35 mouse cellular contexts compared by ENCODE assay signal in the genomic region with DNA sequence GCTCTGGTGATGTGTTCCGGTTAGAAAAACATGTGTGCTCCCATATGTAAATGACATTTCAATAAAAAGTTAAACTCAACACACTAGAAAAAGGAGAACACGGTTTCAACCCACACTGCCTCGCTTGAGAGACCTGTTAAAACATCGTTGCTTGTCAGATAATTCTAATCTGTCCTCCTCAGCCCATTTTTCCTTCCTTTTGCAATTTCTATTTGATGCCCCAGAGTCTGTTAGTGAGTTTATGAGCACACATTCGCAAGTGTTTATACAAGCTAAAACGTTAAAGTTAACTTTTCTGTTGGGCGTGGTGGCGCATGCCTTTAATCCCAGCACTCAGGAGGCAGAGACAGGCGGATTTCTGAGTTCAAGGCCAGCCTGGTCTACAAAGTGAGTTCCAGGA. TPM values are rescaled to one million over a fixed set of nuclear protein-coding genes. Genes with fewer than 3 reads are reported as not detected.
A peak's percentile ranks its signal among the peaks of the same experiment; 100 is the strongest.
DNase-seq lines count a peak whose midpoint lies in the region; ATAC-seq and TF ChIP-seq lines count a peak whose summit lies in the region.
"Had no signal": no experiment of that assay in that cellular context is flagged by ENCODE, and none has a peak within 500 bp of the region (broad histone marks: within the 10 kb centered on the region; RNA-seq: fewer than 3 reads in every experiment).

No protein-coding gene starts in this region.

- H3K27me3 ChIP-seq in MEL (ENCODE audit: control insufficient read depth in 1 of 2, insufficient read depth in 2 of 2, low read length in 2 of 2): no peaks in the 10 kb centered on the region
- no peaks in the 10 kb centered on the region for H3K27me3 ChIP-seq in liver, embryonic 14.5 days (ENCODE audit: control insufficient read depth, insufficient read depth, low read length)
- no peaks in the 10 kb centered on the region for H3K27me3 ChIP-seq in splenic B cell, adult 2 months (ENCODE audit: control insufficient read depth, insufficient read depth, low read length, poor library complexity, severe bottlenecking)
- H3K27me3 ChIP-seq: forebrain, embryonic 13.5 days; heart, embryonic 13.5 days; Patski had no signal

- TF ChIP-seq CTCF in MEL (IDR thresholded peaks at IDR 0.05 in 2 of 3, conservative IDR thresholded peaks at IDR 0.05 in 1 of 3; ENCODE audit: control insufficient read depth in 1 of 3, insufficient read depth in 1 of 3, low read depth in 2 of 3, low read length in 3 of 3, poor library complexity in 1 of 3, severe bottlenecking in 1 of 3): no peak
- TF ChIP-seq CTCF in liver, embryonic 14.5 days (IDR thresholded peaks at IDR 0.05; ENCODE audit: low read depth): no peak

- H3K4me2 ChIP-seq in liver, embryonic 14.5 days (ENCODE audit: low read depth): no peak overlapping the region
- H3K4me2 ChIP-seq: heart, embryonic 13.5 days had no signal

- no peak overlapping the region for H3K9ac ChIP-seq in MEL (ENCODE audit: control insufficient read depth, low read depth, low read length, poor library complexity, severe bottlenecking)
- no peak overlapping the region for H3K9ac ChIP-seq in liver, embryonic 14.5 days (replicated peaks)
- H3K9ac ChIP-seq: forebrain, embryonic 13.5 days; heart, embryonic 13.5 days; hindbrain, embryonic 14.5 days had no signal

- no peaks in the 10 kb centered on the region for H3K9me3 ChIP-seq in MEL (replicated peaks; ENCODE audit: insufficient read depth, low read length)
- H3K9me3 ChIP-seq in liver, embryonic 14.5 days (ENCODE audit: control insufficient read depth, low read length): no peaks in the 10 kb centered on the region
- H3K9me3 ChIP-seq: forebrain, embryonic 13.5 days; heart, embryonic 10.5 days; heart, embryonic 13.5 days had no signal

- no peak; a peak in 1 of 4 replicates for TF ChIP-seq POLR2A in MEL (IDR thresholded peaks at IDR 0.05; ENCODE audit: control insufficient read depth in 1 of 2, insufficient read depth in 1 of 2, low read depth in 1 of 2, low read length in 2 of 2, poor library complexity in 1 of 2)

- H3K4me1 ChIP-seq in MEL (ENCODE audit: control insufficient read depth in 1 of 2, insufficient read depth in 2 of 2, low read length in 2 of 2): peaks cover 14 to 35% of the 10 kb centered on the region in 2 experiments
- H3K4me1 ChIP-seq in liver, embryonic 14.5 days (replicated peaks; ENCODE audit: control insufficient read depth in 2 of 2, insufficient read depth in 2 of 2, low read length in 1 of 2): peaks cover 16 to 17% of the 10 kb centered on the region in 2 experiments

- 48% methylated on average over 9 of the region's 9 CpGs for WGBS in liver, embryonic 14.5 days (ENCODE audit: insufficient replicate concordance)

- H3K27ac ChIP-seq in MEL (ENCODE audit: control insufficient read depth, low read depth, low read length): peak overlapping the region; percentile 89
- H3K27ac ChIP-seq in liver, embryonic 14.5 days: peak overlapping the region; percentile 89; the same call in 1 of the 2 replicates
- H3K27ac ChIP-seq: forebrain, embryonic 13.5 days; heart, embryonic 10.5 days; heart, embryonic 13.5 days; hindbrain, embryonic 14.5 days; hindbrain, postnatal 0 days had no signal

- peak; percentile 95 to 96 for TF ChIP-seq EP300 in MEL (IDR thresholded peaks at IDR 0.05; ENCODE audit: low read depth in 1 of 2, low read length in 2 of 2)
- no peak for TF ChIP-seq EP300 in liver, embryonic 14.5 days (IDR thresholded peaks at IDR 0.05; ENCODE audit: low read depth)

- DNase-seq in MEL (ENCODE audit: low read depth, low spot score) (peak; percentile 90), MEL-GATA-1-ER (ENCODE audit: extremely low read depth, low read depth) (peak; percentile 85)
- DNase-seq in liver, embryonic 14.5 days (ENCODE audit: low read depth in 3 of 3, low spot score in 3 of 3): no peak
- DNase-seq in splenic B cell, adult 2 months (ENCODE audit: low read depth, low spot score): peak; percentile 38
- DNase-seq in lung, adult 18-20 months: no peak
- no peak for DNase-seq in testis, postnatal 10 days (ENCODE audit: low spot score)
- DNase-seq: adrenal gland, postnatal 10 days; adrenal gland, postnatal 36 days; cerebellum, adult 11-12 months; cerebellum, adult 8-10 months; cerebellum, postnatal 10 days; cerebellum, postnatal 36 days; gastrocnemius, postnatal 10 days; gastrocnemius, postnatal 36 days; heart, adult 2 months; heart, postnatal 14 days; heart, postnatal 4 days had no signal

- TF ChIP-seq RAD21 in MEL (IDR thresholded peaks at IDR 0.05; ENCODE audit: low read depth, low read length): no peak

- no peak for ATAC-seq in liver, embryonic 14.5 days (ENCODE audit: insufficient read depth)
- ATAC-seq: CD4-positive, CD25-positive, alpha-beta regulatory T cell, adult 4 months; forebrain, embryonic 13.5 days; forebrain, embryonic 16.5 days; hindbrain, postnatal 0 days; Patski had no signal

- H3K4me3 ChIP-seq in MEL (ENCODE audit: control insufficient read depth in 1 of 2, insufficient read depth in 1 of 2, low read depth in 2 of 2, low read length in 2 of 2): no peak overlapping the region
- H3K4me3 ChIP-seq in liver, embryonic 14.5 days (ENCODE audit: insufficient read depth in 1 of 2, low read depth in 2 of 2, low read length in 2 of 2): no peak overlapping the region
- H3K4me3 ChIP-seq: forebrain, embryonic 13.5 days; heart, adult 2 months; heart, embryonic 10.5 days had no signal

- peaks cover 34% of the 10 kb centered on the region for H3K79me2 ChIP-seq in MEL (ENCODE audit: control insufficient read depth, insufficient read depth, low read length, poor library complexity)

- H3K36me3 ChIP-seq in MEL (ENCODE audit: control insufficient read depth in 1 of 2, insufficient read depth in 2 of 2, low read length in 2 of 2): peaks cover 0 to 38% of the 10 kb centered on the region in 2 experiments; a peak in 3 of 4 replicates
- H3K36me3 ChIP-seq in liver, embryonic 14.5 days (replicated peaks; ENCODE audit: control insufficient read depth, insufficient read depth, low read depth): no peaks in the 10 kb centered on the region
- H3K36me3 ChIP-seq in splenic B cell, adult 2 months (ENCODE audit: control insufficient read depth, insufficient read depth, low read length, poor library complexity, severe bottlenecking): no peaks in the 10 kb centered on the region

TF ChIP-seq in MEL, 35 proteins besides CTCF, POLR2A, EP300 and RAD21 (continues in another document):
- TF ChIP-seq NRF1 (IDR thresholded peaks at IDR 0.05; ENCODE audit: insufficient read depth, low read depth, low read length, poor library complexity, severe bottlenecking) (0 out of 2 replicates have a peak, but pooled peaks have one; percentile 7), MXI1 (IDR thresholded peaks at IDR 0.05; ENCODE audit: low read depth, low read length) (peak; percentile 83), GABPA (IDR thresholded peaks at IDR 0.05; ENCODE audit: low read depth, low read length) (no peak), SIN3A (IDR thresholded peaks at IDR 0.05; ENCODE audit: low read length) (peak; percentile 79), MYC (IDR thresholded peaks at IDR 0.05; ENCODE audit: low read depth, low read length) (peak; percentile 85; the same call in 1 of the 2 replicates), GATA1 (IDR thresholded peaks at IDR 0.05; ENCODE audit: low read depth, low read length) (peak; percentile 93), CHD1 (IDR thresholded peaks at IDR 0.05; ENCODE audit: low read depth, low read length) (no peak; the same call in 1 of the 2 replicates), E2F4 (IDR thresholded peaks at IDR 0.05; ENCODE audit: borderline replicate concordance, low read depth, low read length) (0 out of 2 replicates have a peak, but pooled peaks have one; percentile 30), MEF2A (IDR thresholded peaks at IDR 0.05; ENCODE audit: extremely low read depth, insufficient replicate concordance, low read depth, low read length, poor library complexity, severe bottlenecking) (no peak), MAFK (IDR thresholded peaks at IDR 0.05; ENCODE audit: borderline replicate concordance, low read depth, low read length) (0 out of 2 replicates have a peak, but pooled peaks have one; percentile 37), ZC3H11A (IDR thresholded peaks at IDR 0.05; ENCODE audit: low read depth, low read length) (no peak), TBP (IDR thresholded peaks at IDR 0.05; ENCODE audit: low read depth, low read length) (peak; percentile 88), MAZ (IDR thresholded peaks at IDR 0.05; ENCODE audit: low read depth, low read length) (peak; percentile 56; the same call in 1 of the 2 replicates)

RNA-seq across cellular contexts. Expression of a gene that starts 1.7 kb away (rescaled TPM):
- 77.4 and 86.9 TPM in 2 replicates for total RNA-seq in MEL (2012; rRNA removed)
- 10 to 100 TPM; 65.5 to 88.2 TPM for polyA plus RNA-seq in MEL (2012; ENCODE audit: insufficient read depth in 1 of 2, insufficient read length in 2 of 2, low read depth in 1 of 2, low replicate concordance in 2 of 2, missing spikeins in 1 of 2)
- polyA plus RNA-seq in liver, embryonic 14.5 days (2012; rRNA removed): 15.4 and 15.5 TPM in 2 replicates
- 21.6 and 25.9 TPM in 2 replicates for polyA plus RNA-seq in liver, embryonic 14.5 days (2014; fragmentation: Nextera tagmentation; extraction: Ambion mirVana)

RNA-seq across cellular contexts. Expression of a gene that starts 27.1 kb away (rescaled TPM):
- total RNA-seq in MEL (2012; rRNA removed): 0.04 TPM in 1 of 2 replicates, not detected in the other
- under 1 TPM in 1 of 2 experiments, not detected in 1; 0.07 TPM for polyA plus RNA-seq in MEL (2012; ENCODE audit: insufficient read depth in 1 of 2, insufficient read length in 2 of 2, low read depth in 1 of 2, low replicate concordance in 2 of 2, missing spikeins in 1 of 2)
- polyA plus RNA-seq in liver, embryonic 14.5 days (2012; rRNA removed): 0.01 TPM in 2 replicates
- polyA plus RNA-seq in liver, embryonic 14.5 days (2014; fragmentation: Nextera tagmentation; extraction: Ambion mirVana): not detected in 2 replicates
- total RNA-seq: gastrocnemius, adult 18-20 months; gastrocnemius, postnatal 10 days; gastrocnemius, postnatal 36 days; granulocyte monocyte progenitor cell, adult 5-6 weeks; heart, adult 2 months had no signal
- polyA plus RNA-seq: C2C12, Patski had no signal

RNA-seq across cellular contexts. Expression of a gene that starts 30.9 kb away (rescaled TPM):
- 33.3 and 35.0 TPM in 2 replicates for total RNA-seq in MEL (2012; rRNA removed)
- polyA plus RNA-seq in MEL (2012; ENCODE audit: insufficient read depth in 1 of 2, insufficient read length in 2 of 2, low read depth in 1 of 2, low replicate concordance in 2 of 2, missing spikeins in 1 of 2): 10 to 100 TPM in 1 of 2 experiments, not detected in 1; 33.1 TPM
- polyA plus RNA-seq in liver, embryonic 14.5 days (2012; rRNA removed): 7.3 and 10.0 TPM in 2 replicates
- 4.8 and 5.2 TPM in 2 replicates for polyA plus RNA-seq in liver, embryonic 14.5 days (2014; fragmentation: Nextera tagmentation; extraction: Ambion mirVana)

RNA-seq across cellular contexts. Expression of a gene that starts 40.5 kb away (rescaled TPM):
- not detected in 2 replicates for total RNA-seq in MEL (2012; rRNA removed)
- not detected for polyA plus RNA-seq in MEL (2012; ENCODE audit: insufficient read depth in 1 of 2, insufficient read length in 2 of 2, low read depth in 1 of 2, low replicate concordance in 2 of 2, missing spikeins in 1 of 2)
- not detected in 2 replicates for polyA plus RNA-seq in liver, embryonic 14.5 days (2012; rRNA removed)
- not detected in 2 replicates for polyA plus RNA-seq in liver, embryonic 14.5 days (2014; fragmentation: Nextera tagmentation; extraction: Ambion mirVana)
- total RNA-seq: adrenal gland, adult 18-20 months; adrenal gland, postnatal 10 days; adrenal gland, postnatal 36 days; gastrocnemius, adult 18-20 months; gastrocnemius, postnatal 10 days; gastrocnemius, postnatal 36 days; granulocyte monocyte progenitor cell, adult 5-6 weeks; heart, adult 2 months; heart, postnatal 14 days; heart, postnatal 4 days; hindbrain, postnatal 0 days had no signal
- polyA plus RNA-seq: C2C12; CD4-positive, CD25-positive, alpha-beta regulatory T cell, adult 4 months; cortical plate, adult 2 months; embryonic facial prominence, embryonic 11.5 days; embryonic facial prominence, embryonic 14.5 days; forebrain, embryonic 10.5 days; forebrain, embryonic 13.5 days; forebrain, embryonic 16.5 days; heart, adult 2 months; heart, embryonic 10.5 days; heart, embryonic 13.5 days; heart, embryonic 16.5 days; hindbrain, embryonic 11.5 days; hindbrain, embryonic 14.5 days; hindbrain, postnatal 0 days; Patski had no signal

RNA-seq across cellular contexts. Expression of a gene that starts 49.4 kb away (rescaled TPM):
- 10.5 and 14.6 TPM in 2 replicates for total RNA-seq in MEL (2012; rRNA removed)
- 10 to 100 TPM in 1 of 2 experiments, not detected in 1; 14.3 TPM for polyA plus RNA-seq in MEL (2012; ENCODE audit: insufficient read depth in 1 of 2, insufficient read length in 2 of 2, low read depth in 1 of 2, low replicate concordance in 2 of 2, missing spikeins in 1 of 2)
- 5.2 and 5.5 TPM in 2 replicates for polyA plus RNA-seq in liver, embryonic 14.5 days (2012; rRNA removed)
- 3.8 and 5.4 TPM in 2 replicates for polyA plus RNA-seq in liver, embryonic 14.5 days (2014; fragmentation: Nextera tagmentation; extraction: Ambion mirVana)

Comparison
In these comparisons a context has a peak if more than half of its experiments do, and no peak if none do; other contexts are left out.
1. DNase-seq: peak in MEL (single experiment), MEL-GATA-1-ER (single experiment) and splenic B cell, adult 2 months (single experiment); none in liver, embryonic 14.5 days (0 of 3), lung, adult 18-20 months (0 of 2) and testis, postnatal 10 days (single experiment).